Mouse (Mus musculus) frontal cortex, postnatal 10 days (tissue): ENCODE data around the gene Pelo.

Experiments
- DNase-seq, 2 experiments: peaks; one replicate each; pipeline ENCODE4 v3.0.0; 2022; ENCODE audit warnings: low spot score in 2 of 2, mixed read lengths in 1 of 2

The Pelo gene

DNA sequence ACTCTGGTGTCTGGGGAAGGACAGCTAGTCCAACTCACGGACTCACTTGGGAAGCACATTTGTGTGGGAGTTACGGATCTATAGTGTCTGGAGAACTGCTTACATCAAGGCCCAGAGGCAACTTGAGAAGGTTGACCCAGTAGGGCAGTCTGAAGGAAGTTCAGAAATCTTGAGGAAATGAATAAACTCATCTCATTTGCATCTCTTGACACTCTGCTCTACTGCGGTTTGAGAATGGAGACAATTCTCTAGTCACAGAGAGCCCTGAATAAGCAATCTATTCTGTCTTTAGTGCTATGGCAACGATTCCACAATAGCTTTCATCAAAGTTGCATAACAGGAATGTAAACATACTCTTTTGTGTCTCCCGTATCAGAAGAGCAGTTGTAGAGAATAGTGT, 7.0 kb upstream of the Pelo start:
- DNase-seq = no peak

DNA sequence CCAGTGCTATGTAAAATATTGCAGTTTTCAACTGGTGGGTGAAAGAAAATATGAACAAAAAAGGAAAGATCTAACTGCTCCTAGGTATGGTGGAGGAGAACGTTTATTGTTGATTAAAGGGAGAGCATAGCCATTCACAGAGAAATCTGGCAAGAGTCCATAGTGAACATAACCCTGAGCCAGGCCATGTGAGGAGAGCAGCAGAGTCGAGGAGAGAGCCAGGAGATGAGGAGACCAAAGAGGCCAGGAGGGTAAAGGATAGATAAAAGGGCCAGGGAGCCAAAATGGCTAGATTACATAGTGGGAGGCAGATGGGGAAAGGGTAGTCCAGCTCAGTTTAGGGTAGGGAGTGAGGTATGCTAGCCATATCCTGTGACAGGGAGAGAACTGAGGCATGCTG, 6.2 kb upstream of the Pelo start:
- DNase-seq = no peak

DNA sequence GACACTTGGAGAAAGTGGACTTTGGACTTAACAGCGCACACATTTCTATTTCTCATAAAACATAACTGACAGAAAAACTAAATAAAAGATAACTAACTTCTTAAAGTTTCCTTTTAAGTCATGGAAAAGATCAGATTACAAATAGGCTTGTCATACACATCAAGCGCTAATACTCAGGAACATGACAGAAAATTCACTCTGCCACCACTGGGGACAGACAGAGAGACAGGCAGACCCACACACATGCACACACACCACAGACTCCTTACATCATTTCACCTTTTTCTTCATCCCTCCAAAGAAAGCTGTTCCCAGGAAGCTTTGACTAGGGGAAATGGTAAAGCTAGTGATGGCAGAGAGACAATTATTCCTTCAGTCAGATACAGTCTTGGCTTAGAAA, 5.4 kb upstream of the Pelo start:
- no peak for DNase-seq

DNA sequence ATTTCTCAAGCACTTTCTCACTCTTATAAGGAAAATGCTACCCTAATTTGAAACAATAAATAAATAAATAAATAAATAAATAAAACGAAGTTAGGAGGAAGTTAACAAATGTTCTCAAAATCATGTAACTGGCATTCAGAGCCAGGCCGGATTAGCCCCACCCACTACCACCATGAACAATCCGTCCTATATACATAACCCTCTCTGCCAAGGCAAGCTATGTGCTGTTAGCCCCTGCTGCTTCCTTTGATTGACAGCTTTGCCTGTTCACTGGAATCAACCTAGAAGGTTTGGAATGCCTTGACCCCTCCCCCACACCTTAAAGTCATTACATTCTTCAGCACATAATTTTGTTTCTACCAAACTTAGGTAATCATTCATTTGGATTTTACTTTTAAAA, 1.5 kb upstream of the Pelo start:
- DNase-seq = no peak

DNA sequence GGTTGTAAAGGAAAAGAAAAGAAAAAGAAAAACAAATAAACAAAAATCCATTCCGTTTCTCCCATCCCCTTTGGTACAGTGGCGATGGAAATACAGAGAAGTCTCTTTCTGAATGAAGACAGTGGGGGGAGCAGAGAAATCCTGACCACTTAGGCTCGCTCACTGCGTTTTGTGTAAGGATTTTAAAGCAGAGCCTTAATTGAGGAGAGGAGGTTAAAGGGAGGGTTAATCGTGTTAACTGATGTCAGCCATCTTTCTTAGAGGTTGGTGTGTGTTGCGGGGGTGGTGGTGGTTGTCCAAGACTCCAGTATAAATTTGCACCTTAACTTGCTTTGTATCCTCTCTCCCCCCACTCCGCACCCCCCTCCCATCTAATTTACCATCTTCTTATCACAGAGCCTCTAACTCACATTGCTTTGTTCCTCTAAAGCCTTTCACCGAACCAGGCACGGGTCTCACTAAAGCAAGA, 1.0 kb upstream of the Pelo start:
- DNase-seq = no peak

DNA sequence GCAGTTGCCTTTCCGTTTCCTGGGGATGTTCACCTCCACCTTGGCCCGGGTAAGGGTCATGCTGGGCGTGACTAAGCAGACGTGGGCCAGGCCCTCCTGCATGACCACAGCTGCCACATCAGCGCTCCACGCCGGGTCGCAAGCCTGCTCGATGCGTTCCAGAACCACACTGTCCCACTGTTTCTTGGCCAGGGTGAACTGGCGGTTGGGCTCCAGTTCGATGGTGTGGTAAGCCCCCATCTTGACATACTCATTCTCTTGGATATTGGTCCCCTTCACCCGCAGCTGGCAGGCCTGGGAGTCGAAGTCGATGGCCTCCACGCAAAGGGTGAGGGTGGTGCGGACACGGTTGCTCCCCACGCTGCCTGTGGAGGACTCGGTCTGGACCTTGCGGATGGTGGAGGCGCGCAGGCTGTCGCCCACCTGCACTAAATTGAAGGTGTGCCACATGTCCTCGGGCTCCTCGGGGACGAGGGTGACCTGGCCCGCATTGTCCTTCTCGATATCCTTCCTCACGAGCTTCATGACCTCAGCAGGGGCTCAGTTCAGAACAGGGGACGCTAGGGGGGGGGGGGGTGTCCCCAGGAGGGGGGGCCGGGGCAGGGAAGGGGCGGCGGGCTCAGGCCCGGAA, 476 bp downstream of the Pelo start:
- DNase-seq = peak; percentile 15 to 23

DNA sequence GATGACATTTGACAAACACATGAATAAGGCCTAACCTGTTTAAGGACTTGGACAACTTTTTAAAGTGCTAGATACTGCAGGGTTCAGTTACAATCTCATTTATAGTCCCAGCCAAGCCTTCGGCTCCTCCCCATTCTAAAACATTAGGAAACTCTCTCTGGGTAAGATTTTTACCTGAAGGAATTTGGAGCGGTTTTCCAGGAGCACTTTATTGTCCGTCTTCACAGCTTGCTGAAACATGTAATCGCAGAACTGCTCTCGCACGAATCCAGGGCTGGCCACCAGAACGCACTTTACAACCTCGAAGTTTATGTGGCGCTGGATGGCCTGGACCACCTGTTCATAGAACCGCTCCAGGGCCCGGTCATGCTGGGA, 979 bp downstream of the Pelo start:
- DNase-seq = no peak

DNA sequence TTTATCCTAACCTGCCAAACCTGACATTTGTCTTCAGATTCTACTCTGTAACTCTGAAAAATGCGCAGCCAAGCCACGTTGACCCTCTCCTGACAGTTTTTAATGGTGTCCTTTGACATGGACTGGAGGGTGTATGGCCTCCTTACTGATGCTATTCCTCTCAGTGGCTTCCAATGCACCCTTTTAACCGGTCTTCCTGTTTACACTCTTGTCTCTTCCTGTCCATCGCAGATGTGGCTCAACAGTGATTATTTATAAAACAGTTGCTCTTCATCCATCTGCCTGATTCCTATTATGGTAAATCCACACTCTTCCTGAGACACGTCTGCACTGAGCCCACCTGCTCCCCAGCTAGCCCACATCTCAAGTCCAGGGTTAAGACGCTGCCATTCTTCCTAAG, 4.0 kb downstream of the Pelo start:
- DNase-seq = no peak

DNA sequence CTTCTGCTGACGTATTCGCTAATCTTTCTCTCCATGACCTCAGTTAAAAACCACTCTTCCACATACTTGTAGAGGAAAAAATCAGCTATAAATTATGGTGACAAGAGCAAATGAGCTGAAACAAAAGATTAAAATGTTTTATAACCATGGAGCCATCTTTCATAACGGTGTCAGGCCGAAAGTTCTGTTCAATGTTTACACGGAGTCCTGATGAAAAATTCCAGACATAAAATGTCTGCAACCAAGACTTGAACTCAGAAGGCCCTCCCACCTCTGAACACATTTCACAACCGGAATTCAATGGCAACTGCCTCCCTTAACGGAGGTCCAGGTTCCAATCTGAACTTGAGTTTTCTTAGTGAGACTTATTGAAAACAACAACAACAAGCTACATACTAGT, 7.6 kb downstream of the Pelo start:
- DNase-seq = no peak

DNA sequence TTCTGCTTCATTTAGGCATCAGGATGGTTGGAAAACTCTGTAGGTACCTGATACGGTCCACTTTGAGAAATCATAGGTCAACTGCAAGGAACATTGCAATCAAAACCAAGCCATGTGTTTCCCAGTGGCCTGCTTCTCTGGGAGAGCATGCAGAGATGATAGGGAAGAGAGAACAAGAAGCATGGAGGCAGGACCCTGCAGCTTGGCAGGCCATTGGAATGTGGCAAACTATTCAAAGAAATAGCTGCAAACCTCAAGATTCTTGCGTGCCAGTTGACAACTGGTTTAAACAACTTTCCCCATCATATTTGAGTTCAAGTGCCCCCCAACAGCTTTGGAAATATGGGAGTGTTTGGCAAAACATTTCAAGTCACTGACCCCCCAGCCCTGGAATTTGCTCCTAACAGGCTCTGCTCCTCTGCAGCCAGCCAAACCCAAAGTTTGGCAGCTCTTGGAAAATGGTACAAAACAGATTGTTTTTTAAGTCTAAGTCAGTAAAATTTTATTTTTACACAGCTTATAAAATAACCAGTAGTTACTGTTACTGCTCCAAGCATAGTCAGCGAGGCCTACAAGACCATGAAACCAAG, 9.9 kb downstream of the Pelo start:
- DNase-seq = no peak

DNA sequence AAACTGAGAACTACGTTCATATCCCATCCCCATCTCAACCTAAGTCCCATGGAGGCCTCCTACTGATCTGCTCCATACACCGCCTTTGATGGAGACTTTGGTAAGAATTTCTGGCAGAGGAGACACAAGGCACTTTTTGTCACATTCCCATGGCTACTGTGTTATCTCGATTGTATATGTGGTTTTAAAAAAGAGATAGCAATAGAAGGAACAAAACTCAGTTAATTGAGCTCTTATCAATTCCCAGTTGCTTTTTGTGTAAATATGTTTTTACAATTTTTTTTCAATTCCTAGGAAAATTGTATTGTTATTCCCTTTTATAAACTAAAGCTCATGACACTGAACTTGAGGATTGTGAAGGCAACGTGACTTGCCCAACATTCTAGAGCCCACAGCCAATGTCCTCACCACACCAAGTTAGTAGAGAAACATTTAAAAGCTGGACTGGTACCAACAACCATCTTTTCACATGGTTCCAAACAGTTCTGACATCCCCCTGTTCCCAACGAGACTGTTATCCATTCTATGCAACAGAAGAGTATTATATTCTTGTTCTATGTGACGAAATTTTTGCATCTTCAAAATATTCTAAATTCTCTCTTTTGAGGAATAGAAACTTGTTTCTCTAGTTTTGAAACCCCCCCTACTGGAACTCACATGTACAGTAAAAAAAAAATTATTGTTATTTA, 10.8 kb downstream of the Pelo start:
- DNase-seq = no peak

DNA sequence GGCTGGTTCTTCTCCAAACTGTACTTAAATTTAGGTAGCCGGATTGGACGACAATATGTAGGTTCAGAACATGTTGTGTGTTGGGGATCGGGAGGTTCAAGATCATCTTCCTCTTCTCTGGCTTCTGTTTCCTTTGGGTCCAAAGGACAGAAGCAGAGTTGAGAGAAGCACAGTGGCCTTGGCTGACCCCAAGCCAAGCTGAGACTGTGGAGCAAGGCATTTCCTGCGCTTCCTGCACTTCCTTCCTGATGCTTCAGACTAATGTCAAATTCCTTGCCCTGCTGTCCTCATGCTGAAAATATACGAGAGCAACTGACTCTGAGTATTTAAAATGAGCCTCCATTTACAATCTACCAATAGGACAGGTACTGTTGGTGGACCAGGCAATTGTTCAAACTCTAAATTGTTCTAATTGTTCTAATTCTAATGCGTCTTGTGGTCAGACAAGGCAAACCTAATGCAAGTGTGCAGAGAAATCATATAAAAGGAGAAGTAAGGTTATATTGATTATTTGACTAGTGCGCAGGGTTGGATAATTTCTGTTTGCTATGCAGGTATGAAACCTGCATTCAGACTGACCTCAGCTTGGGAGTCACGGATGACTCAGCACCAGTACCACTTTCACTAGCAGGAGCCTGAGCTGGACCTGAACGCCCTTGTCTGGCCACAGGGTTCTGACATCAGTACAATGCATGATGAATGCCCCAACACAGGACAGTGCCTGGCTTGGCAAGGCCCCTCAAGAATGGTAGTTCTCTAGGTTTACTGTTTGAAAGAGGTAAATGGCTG, 12.4 kb downstream of the Pelo start:
- DNase-seq = no peak

DNA sequence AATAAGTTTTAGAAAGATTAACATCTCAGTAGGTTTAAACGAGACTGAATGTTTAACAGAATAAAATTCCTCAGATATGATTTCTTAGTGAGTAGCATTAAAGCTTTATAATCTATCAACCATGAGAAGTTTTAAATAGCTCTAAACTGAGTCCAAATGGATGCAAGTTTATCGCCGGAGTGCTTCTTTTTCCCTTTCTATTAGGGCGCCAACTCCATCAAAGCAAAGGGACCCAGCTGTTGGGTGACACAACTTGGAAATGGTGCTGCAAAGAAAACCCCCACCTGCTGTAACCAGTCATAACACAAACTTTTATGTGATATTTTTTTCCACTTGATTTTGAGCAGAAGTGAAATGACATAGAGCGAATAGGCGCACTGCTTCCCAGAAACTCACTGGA, 17.6 kb downstream of the Pelo start:
- DNase-seq = no peak

DNA sequence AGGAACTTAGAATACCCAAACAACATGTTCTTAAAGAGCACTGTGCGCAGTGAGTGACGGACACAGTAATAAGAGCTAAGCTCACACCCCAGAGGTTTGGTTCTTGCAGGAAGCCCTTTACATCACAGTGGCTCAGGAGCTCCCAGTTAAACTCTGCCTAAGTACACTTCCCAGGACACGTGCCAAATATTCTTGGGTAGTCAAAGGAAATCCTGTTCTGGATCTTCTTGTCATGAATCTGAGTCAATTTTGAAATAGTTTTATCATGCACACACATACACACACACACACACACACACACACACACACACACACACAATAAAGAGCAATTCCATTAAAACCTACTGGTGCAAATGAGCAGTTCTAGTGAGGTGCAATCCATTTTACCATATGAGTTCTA, 18.6 kb downstream of the Pelo start:
- no peak for DNase-seq

DNA sequence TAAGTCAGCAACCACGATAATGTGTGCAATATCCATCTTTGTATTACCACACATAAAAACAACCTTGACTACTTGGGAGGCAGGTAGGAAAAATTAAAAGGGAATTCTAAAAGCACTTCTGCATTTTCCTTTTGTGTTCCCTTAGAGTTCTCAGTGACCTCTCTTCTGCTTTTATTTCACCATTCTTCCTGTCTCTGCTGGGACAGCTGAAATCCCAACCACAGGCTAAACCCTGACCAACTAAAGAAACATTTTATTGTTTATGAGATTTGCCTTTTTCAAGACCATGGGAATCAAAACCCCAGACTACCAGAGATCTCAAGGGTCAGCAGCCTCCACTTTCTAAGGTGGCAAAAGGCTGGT, 22.0 kb downstream of the Pelo start:
- DNase-seq = no peak

DNA sequence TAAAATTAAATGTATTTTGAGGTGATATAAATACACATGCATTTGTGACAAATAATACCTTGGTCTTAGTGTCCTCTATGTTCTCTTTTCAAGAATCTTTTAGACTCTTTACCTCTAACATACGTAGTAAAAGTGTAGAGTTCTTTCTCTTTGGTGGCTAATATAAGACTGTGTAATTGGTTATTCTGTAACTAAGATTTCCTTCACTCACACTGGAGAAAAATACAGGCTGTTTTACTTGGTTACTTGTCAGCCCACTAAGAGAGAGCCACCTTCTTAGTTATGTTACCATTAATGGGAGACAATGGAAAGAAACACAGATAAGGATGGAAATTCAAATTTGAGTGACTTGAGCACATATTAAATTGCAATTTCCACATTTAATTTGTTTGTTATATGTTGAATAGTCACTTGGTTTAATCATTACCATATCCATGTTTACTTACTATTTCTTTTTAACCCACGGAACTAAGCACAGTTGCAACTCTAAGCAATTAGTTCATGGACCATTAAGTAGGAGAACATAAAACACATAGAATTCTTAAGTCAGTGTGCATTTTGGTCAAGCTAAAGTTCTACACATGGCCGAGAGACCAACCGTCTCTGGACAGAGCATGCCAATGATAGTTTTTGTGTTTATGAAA, 22.5 kb downstream of the Pelo start:
- DNase-seq = no peak

DNA sequence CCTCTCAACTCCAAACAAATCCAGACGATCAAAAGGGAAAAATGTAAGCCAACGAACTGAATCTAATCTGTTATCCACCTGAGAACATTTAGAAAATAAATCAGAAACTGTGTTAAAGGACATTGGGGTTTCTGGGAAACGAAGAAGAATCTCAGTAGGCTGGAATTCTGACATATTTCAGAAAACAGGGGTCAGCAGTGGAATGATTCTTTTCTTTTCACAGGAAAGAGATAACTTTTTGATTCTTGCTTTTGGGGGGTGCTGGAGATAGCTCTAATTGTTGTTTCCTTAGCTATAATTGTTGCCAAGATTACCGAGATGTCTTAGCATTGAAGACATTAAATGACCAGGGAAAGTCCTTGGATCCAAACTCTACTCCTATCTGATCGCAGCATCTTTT, 32.4 kb downstream of the Pelo start:
- DNase-seq = no peak

DNA sequence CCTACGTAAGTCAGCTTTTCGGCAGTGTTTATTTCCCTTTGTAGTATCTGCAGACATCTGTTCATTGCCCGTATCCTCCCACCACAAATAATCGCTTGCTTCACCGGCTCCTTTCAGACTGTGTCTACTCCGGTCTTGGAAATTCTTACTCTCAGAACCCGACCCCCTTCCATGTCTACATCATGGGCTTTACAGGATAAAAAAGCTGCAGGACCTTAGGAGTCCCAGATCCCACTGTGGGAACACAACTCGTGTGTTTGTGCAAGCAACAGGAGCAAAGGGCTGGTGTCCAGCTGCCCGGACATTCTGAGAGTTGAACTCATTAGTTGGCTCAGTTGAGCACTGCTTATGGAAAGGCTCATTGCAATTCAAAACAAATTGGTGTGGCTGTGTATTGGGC, 35.2 kb downstream of the Pelo start:
- DNase-seq = peak in 1 of 2 experiments; percentile 11

DNA sequence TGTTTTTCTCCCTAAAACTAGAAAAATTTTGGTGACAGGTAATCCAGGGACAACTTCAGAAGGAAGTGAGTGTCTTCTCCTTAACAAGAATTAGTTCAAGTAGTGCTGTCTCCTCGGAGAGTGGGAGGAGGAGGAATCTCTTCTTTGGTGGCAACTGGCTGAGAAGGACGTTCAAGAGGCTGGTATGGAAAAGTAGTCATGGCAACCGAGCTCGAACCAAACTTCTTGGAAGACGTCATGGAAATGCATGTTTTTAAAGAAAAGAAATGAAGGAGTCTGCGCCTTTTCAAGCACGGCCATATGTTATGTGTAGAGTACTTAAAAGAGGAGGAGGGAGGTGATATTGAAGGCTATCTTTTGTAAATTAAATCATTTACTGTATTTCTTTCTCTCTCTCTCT, 37.4 kb downstream of the Pelo start:
- peak; percentile 20 to 32 for DNase-seq

DNA sequence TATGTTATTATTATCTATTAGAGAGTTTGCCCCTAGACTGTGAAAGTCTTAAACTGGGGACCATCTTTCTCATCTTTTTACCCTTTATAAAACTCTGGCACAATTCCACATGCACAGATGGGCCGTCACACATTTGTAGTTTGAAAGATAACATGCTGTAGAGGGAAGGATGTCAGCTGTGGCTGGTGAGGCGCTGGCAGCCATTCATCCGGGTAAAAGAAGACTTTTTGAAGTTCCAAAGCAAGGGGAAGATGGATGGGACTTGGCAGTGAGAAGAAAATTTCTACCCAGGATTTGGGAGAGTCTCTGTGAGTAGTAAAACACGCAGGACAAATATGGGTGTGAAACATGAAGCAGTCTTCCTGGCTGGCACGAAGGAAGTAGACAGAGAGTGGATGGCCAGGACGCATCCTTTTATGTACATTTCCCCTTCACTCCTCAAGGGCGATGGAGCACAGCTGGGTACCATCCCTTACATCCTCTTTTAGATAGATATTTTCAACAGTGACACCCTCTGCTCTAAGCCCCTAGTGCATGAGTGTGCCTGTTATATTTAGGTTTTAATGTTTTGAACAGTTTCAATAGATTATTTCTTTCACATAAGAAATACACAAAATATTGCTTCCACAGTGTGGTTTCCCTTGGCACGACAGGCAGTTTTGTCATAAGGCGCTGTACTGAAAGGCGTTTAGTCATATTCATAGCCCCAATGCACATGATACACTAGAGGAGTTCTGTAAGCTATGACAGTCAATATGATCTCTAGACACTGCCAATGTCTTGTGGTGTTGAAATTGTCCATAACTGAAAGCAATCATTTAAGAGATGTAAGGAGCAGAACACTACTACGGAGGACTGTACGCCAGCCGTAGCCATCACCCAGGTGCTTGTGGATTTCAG, 39.1 kb downstream of the Pelo start:
- DNase-seq = no peak

DNA sequence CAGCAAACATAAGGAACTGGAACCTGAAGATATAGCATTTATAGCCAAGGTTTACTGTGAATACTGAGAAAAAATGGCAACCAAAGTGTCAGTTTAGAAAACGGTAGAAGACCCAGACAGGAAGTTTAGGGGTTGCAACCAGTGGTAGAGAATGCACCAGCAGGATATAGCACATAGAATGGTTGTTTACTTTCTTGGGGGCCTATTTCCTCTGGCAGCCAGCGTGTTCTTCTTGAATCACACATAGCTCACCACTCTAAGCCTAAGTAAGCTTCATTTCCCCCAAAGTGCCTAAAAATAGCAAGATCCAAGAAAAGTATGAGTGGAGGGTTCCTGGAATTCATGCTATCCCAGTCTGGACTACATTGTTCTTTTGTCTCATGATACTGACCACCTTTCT, 47.3 kb downstream of the Pelo start:
- DNase-seq = no peak
